Mouse (Mus musculus) adrenal gland, adult 18-20 months (tissue): ENCODE measurements at regions not wholly inside any gene's neighbourhood (a gene's known extent, or its start where the extent isn't known, plus 50 kb on each side); places are given as distances from the start of the nearest gene placed in this dataset.

ENCODE experiments used
- DNase-seq, 2 experiments: peaks; one replicate each; pipeline ENCODE4 v3.0.0; 2021 to 2022; ENCODE audit warnings: low spot score in 2 of 2

DNA sequence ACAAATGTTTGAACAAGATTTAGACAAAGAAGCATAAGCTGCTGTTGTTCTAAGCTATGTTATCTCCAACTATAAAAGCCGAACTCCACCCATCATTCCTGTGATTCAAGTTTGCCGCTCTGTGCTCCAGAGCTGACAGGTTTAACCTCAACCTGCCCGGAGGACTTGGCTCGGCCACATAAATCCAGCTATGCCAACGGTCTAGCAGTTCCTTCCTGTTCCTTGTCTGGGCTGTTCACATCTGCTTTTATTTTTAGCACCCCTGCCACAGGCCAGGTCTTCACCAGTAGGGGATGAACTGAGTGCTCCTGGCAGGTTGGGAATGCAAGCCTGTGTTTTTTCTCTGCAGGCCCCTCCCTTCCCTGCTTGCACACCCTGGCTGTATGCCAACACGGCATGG lies 51.8 kb upstream of the Gpr12 start:
- DNase-seq = no peak
